Mouse (Mus musculus) kidney, adult 2 months (tissue): ENCODE results near the gene Creb3l2.

Experiments
- CTCF ChIP-seq: fragments of 200-500 bp; conservative IDR thresholded peaks from 2 replicates; pipeline ENCODE4 v1.5.1; 2011; ENCODE audit warnings: low read depth, mild to moderate bottlenecking, control low read depth, low read length, moderate library complexity, mixed read lengths; ENCODE audit not compliant: insufficient read depth, insufficient read length
- POLR2A ChIP-seq: fragments of 200-500 bp; IDR thresholded peaks from one replicate; pipeline ENCODE4 v1.6.1; 2011; ENCODE audit warnings: low read depth, low read length, control low read depth

DNA sequence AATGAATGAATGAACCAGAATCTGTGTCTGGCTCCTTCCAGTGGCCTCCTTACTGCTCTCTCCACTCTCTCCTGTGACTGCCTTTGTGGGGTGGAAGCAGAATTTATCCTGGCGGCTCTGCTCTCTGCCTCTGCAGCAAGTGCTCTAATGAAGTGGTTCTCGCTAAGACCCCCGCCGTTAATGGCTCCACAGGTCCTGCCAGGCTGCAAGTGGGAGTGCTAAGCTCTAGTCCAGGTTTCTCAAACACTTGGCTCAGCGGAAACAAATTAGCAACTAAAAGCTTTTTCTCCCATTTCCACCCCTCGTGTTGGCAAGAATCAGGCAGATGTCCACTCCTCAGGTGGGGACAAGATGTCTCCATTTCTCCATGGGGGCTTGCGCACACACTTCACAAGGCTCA is 113.3 kb downstream of the Creb3l2 start:
- TF ChIP-seq POLR2A (no peak), CTCF (no peak)
